Mouse (Mus musculus): ENCODE measurements around the gene Fbxo8.

Fbxo8 gene

GRCm38 (mm10) chr8:56614235-56614634 lies 63.3 kb downstream of the Fbxo8 start:
- no peak for DNase-seq

- DNase-seq = peak; percentile 79
Observed at GRCm38 (mm10) chr8:56615005-56615404, 64.1 kb downstream of the Fbxo8 start.

GRCm38 (mm10) chr8:56616260-56616659 lies 65.4 kb downstream of the Fbxo8 start:
- DNase-seq = peak; percentile 52

- no peak for DNase-seq
Observed at GRCm38 (mm10) chr8:56617271-56617670, 66.4 kb downstream of the Fbxo8 start.

GRCm38 (mm10) chr8:56619056-56619455 lies 68.2 kb downstream of the Fbxo8 start:
- DNase-seq = peak; percentile 16

GRCm38 (mm10) chr8:56619571-56619970 lies 68.7 kb downstream of the Fbxo8 start:
- DNase-seq = peak; percentile 10

GRCm38 (mm10) chr8:56620691-56621090 lies 69.8 kb downstream of the Fbxo8 start:
- peak; percentile 49 for DNase-seq

GRCm38 (mm10) chr8:56621093-56621492 lies 70.2 kb downstream of the Fbxo8 start:
- DNase-seq = peak; percentile 12

GRCm38 (mm10) chr8:56622470-56623024 lies 71.7 kb downstream of the Fbxo8 start:
- DNase-seq = peak; percentile 54

GRCm38 (mm10) chr8:56623346-56623745 lies 72.5 kb downstream of the Fbxo8 start:
- DNase-seq = peak; percentile 53

GRCm38 (mm10) chr8:56629160-56629559 lies 78.3 kb downstream of the Fbxo8 start:
- peak; percentile 55 for DNase-seq

GRCm38 (mm10) chr8:56639277-56639676 lies 88.4 kb downstream of the Fbxo8 start:
- DNase-seq = peak; percentile 10
